Mouse (Mus musculus): Measurements from ENCODE around the gene Myo5a. TPM values are rescaled to one million over a fixed set of nuclear protein-coding genes. Genes with fewer than 3 reads are reported as not detected.
A peak's percentile ranks its signal among the peaks of the same experiment; 100 is the strongest.
"Not testable (repeated sequence)": the region's sequence is repeated elsewhere in the genome, so short reads cannot be mapped to it uniquely, and the experiment has no call there.

Myo5a gene
- polyA plus RNA-seq, 1 experiment from 2014 or later, result 48.0 TPM

GRCm38 (mm10) chr9:75243730-75244406 is 173.1 kb downstream of the Myo5a start:
- H3K27ac ChIP-seq (replicated peaks; ENCODE audit: low read depth, low read length), result no peak overlapping the region
- no peaks in the 10 kb centered on the region for H3K9me3 ChIP-seq (ENCODE audit: control insufficient read depth, low read length)
- ATAC-seq (ENCODE audit: low FRiP score, low TSS enrichment) (no peak), DNase-seq (peak; percentile 31)
- H3K4me1 ChIP-seq (ENCODE audit: control insufficient read depth, insufficient read depth, low read length), result 0 out of 2 replicates have a peak, but pooled peaks cover 3% of the 10 kb centered on the region
- no peaks in the 10 kb centered on the region for H3K27me3 ChIP-seq (ENCODE audit: control insufficient read depth, insufficient read depth, low read length)
- H3K9ac ChIP-seq (replicated peaks; ENCODE audit: low read length), result no peak overlapping the region
- H3K4me2 ChIP-seq (ENCODE audit: low read length), result no peak overlapping the region
- no peaks in the 10 kb centered on the region for H3K36me3 ChIP-seq (ENCODE audit: control insufficient read depth, insufficient read depth, low read length)
- 36% methylated on average over 5 of the region's 5 CpGs for WGBS
- no peak overlapping the region for H3K4me3 ChIP-seq (replicated peaks; ENCODE audit: low read depth, low read length)

- H3K27ac ChIP-seq (replicated peaks; ENCODE audit: low read depth, low read length), result no peak overlapping the region
- H3K4me2 ChIP-seq (ENCODE audit: low read length), result no peak overlapping the region
- no peak for ATAC-seq (ENCODE audit: low FRiP score, low TSS enrichment)
- no peak overlapping the region for H3K4me3 ChIP-seq (replicated peaks; ENCODE audit: low read depth, low read length)
- H3K9ac ChIP-seq (replicated peaks; ENCODE audit: low read length), result no peak overlapping the region
- H3K27me3 ChIP-seq (ENCODE audit: control insufficient read depth, insufficient read depth, low read length), result no peaks in the 10 kb centered on the region
- no peak for DNase-seq
- H3K9me3 ChIP-seq (ENCODE audit: control insufficient read depth, low read length), result no peaks in the 10 kb centered on the region
- WGBS, result 83% methylated on average over 4 of the region's 4 CpGs
- 0 out of 2 replicates have a peak, but pooled peaks cover 3% of the 10 kb centered on the region for H3K4me1 ChIP-seq (ENCODE audit: control insufficient read depth, insufficient read depth, low read length)
- no peaks in the 10 kb centered on the region for H3K36me3 ChIP-seq (ENCODE audit: control insufficient read depth, insufficient read depth, low read length)
Observed at GRCm38 (mm10) chr9:75244527-75244926, 173.7 kb downstream of the Myo5a start.

- no peak overlapping the region for H3K4me3 ChIP-seq (replicated peaks; ENCODE audit: low read depth, low read length)
- DNase-seq (no peak), ATAC-seq (ENCODE audit: low FRiP score, low TSS enrichment) (no peak)
- H3K4me2 ChIP-seq (ENCODE audit: low read length), result no peak overlapping the region
- H3K36me3 ChIP-seq (ENCODE audit: control insufficient read depth, insufficient read depth, low read length), result no peaks in the 10 kb centered on the region
- H3K27ac ChIP-seq (replicated peaks; ENCODE audit: low read depth, low read length), result no peak overlapping the region
- no peaks in the 10 kb centered on the region for H3K9me3 ChIP-seq (ENCODE audit: control insufficient read depth, low read length)
- H3K4me1 ChIP-seq (ENCODE audit: control insufficient read depth, insufficient read depth, low read length), result 0 out of 2 replicates have a peak, but pooled peaks cover 3% of the 10 kb centered on the region
- WGBS, result 93% methylated on average over 13 of the region's 13 CpGs
- H3K9ac ChIP-seq (replicated peaks; ENCODE audit: low read length), result no peak overlapping the region
- H3K27me3 ChIP-seq (ENCODE audit: control insufficient read depth, insufficient read depth, low read length), result no peaks in the 10 kb centered on the region
Observed at GRCm38 (mm10) chr9:75246080-75246930, 175.5 kb downstream of the Myo5a start.

GRCm38 (mm10) chr9:75247870-75248269 is 177.1 kb downstream of the Myo5a start:
- H3K4me2 ChIP-seq (ENCODE audit: low read length), result no peak overlapping the region
- WGBS, result 95% methylated on average over 6 of the region's 6 CpGs
- no peaks in the 10 kb centered on the region for H3K36me3 ChIP-seq (ENCODE audit: control insufficient read depth, insufficient read depth, low read length)
- no peaks in the 10 kb centered on the region for H3K27me3 ChIP-seq (ENCODE audit: control insufficient read depth, insufficient read depth, low read length)
- H3K9me3 ChIP-seq (ENCODE audit: control insufficient read depth, low read length), result no peaks in the 10 kb centered on the region
- DNase-seq, result no peak
- H3K27ac ChIP-seq (replicated peaks; ENCODE audit: low read depth, low read length), result no peak overlapping the region
- no peak overlapping the region for H3K9ac ChIP-seq (replicated peaks; ENCODE audit: low read length)
- no peak for ATAC-seq (ENCODE audit: low FRiP score, low TSS enrichment)
- H3K4me3 ChIP-seq (replicated peaks; ENCODE audit: low read depth, low read length), result no peak overlapping the region
- 0 out of 2 replicates have a peak, but pooled peaks cover 3% of the 10 kb centered on the region for H3K4me1 ChIP-seq (ENCODE audit: control insufficient read depth, insufficient read depth, low read length)

GRCm38 (mm10) chr9:75248359-75248758 is 177.5 kb downstream of the Myo5a start:
- 90% methylated on average over 1 of the region's 1 CpGs for WGBS
- no peak overlapping the region for H3K9ac ChIP-seq (replicated peaks; ENCODE audit: low read length)
- H3K4me2 ChIP-seq (ENCODE audit: low read length), result no peak overlapping the region
- H3K27me3 ChIP-seq (ENCODE audit: control insufficient read depth, insufficient read depth, low read length), result no peaks in the 10 kb centered on the region
- ATAC-seq (ENCODE audit: low FRiP score, low TSS enrichment) (no peak), DNase-seq (no peak)
- H3K36me3 ChIP-seq (ENCODE audit: control insufficient read depth, insufficient read depth, low read length), result no peaks in the 10 kb centered on the region
- no peak overlapping the region for H3K4me3 ChIP-seq (replicated peaks; ENCODE audit: low read depth, low read length)
- H3K9me3 ChIP-seq (ENCODE audit: control insufficient read depth, low read length), result no peaks in the 10 kb centered on the region
- 0 out of 2 replicates have a peak, but pooled peaks cover 3% of the 10 kb centered on the region for H3K4me1 ChIP-seq (ENCODE audit: control insufficient read depth, insufficient read depth, low read length)
- no peak overlapping the region for H3K27ac ChIP-seq (replicated peaks; ENCODE audit: low read depth, low read length)

- Histone ChIP-seq H3K27ac (replicated peaks; ENCODE audit: low read depth, low read length) (no peak overlapping the region), H3K9ac (replicated peaks; ENCODE audit: low read length) (no peak overlapping the region), H3K27me3 (ENCODE audit: control insufficient read depth, insufficient read depth, low read length) (no peaks in the 10 kb centered on the region), H3K4me3 (replicated peaks; ENCODE audit: low read depth, low read length) (no peak overlapping the region), H3K9me3 (ENCODE audit: control insufficient read depth, low read length) (no peaks in the 10 kb centered on the region), H3K4me1 (ENCODE audit: control insufficient read depth, insufficient read depth, low read length) (peaks cover 6% of the 10 kb centered on the region), H3K36me3 (ENCODE audit: control insufficient read depth, insufficient read depth, low read length) (no peaks in the 10 kb centered on the region), H3K4me2 (ENCODE audit: low read length) (no peak overlapping the region)
- ATAC-seq (ENCODE audit: low FRiP score, low TSS enrichment), result no peak
- DNase-seq, result no peak
Observed at GRCm38 (mm10) chr9:75248874-75249273, 178.1 kb downstream of the Myo5a start.

GRCm38 (mm10) chr9:75253158-75253557 is 182.3 kb downstream of the Myo5a start:
- not testable (repeated sequence) for H3K9me3 ChIP-seq (ENCODE audit: control insufficient read depth, low read length); DNase-seq; H3K36me3 ChIP-seq (ENCODE audit: control insufficient read depth, insufficient read depth, low read length); H3K4me3 ChIP-seq (replicated peaks; ENCODE audit: low read depth, low read length); ATAC-seq (ENCODE audit: low FRiP score, low TSS enrichment); H3K4me2 ChIP-seq (ENCODE audit: low read length); H3K9ac ChIP-seq (replicated peaks; ENCODE audit: low read length); H3K27me3 ChIP-seq (ENCODE audit: control insufficient read depth, insufficient read depth, low read length)
- WGBS, result 88% methylated on average over 6 of the region's 6 CpGs
- Histone ChIP-seq H3K27ac (replicated peaks; ENCODE audit: low read depth, low read length) (0 out of 2 replicates have a peak overlapping the region, but pooled peaks have one; percentile 1), H3K4me1 (ENCODE audit: control insufficient read depth, insufficient read depth, low read length) (peaks cover 21% of the 10 kb centered on the region)

GRCm38 (mm10) chr9:75253766-75254165 is 183.0 kb downstream of the Myo5a start:
- ATAC-seq (ENCODE audit: low FRiP score, low TSS enrichment) (no peak), DNase-seq (peak; percentile 6)
- peaks cover 21% of the 10 kb centered on the region for H3K4me1 ChIP-seq (ENCODE audit: control insufficient read depth, insufficient read depth, low read length)
- no peaks in the 10 kb centered on the region for H3K36me3 ChIP-seq (ENCODE audit: control insufficient read depth, insufficient read depth, low read length)
- no peak overlapping the region for H3K4me2 ChIP-seq (ENCODE audit: low read length)
- no peak overlapping the region for H3K9ac ChIP-seq (replicated peaks; ENCODE audit: low read length)
- no peaks in the 10 kb centered on the region for H3K27me3 ChIP-seq (ENCODE audit: control insufficient read depth, insufficient read depth, low read length)
- no peaks in the 10 kb centered on the region for H3K9me3 ChIP-seq (ENCODE audit: control insufficient read depth, low read length)
- no peak overlapping the region for H3K4me3 ChIP-seq (replicated peaks; ENCODE audit: low read depth, low read length)
- 49% methylated on average over 3 of the region's 3 CpGs for WGBS
- H3K27ac ChIP-seq (replicated peaks; ENCODE audit: low read depth, low read length), result peak overlapping the region; percentile 91
